Mouse (Mus musculus) embryo, embryonic 11.5 days (tissue): ENCODE data around the gene Egln3.

Experiments used
- DNase-seq: peaks from one replicate; pipeline ENCODE4 v3.0.0-alpha.2; 2012; ENCODE audit warnings: low read depth, low spot score

Egln3 gene

GRCm38 (mm10) chr12:54203656-54204045 is at the start of gene Egln3:
TSS of gene Egln3 (minus strand) at chr12:54203860.
- DNase-seq = peak; percentile 71

GRCm38 (mm10) chr12:54253449-54253848 is 49.8 kb upstream of the Egln3 start:
- no peak for DNase-seq

GRCm38 (mm10) chr12:54251942-54252400 is 48.3 kb upstream of the Egln3 start:
- no peak for DNase-seq

- no peak for DNase-seq
Measured at GRCm38 (mm10) chr12:54247835-54248234, 44.2 kb upstream of the Egln3 start.

GRCm38 (mm10) chr12:54243158-54243557 is 39.5 kb upstream of the Egln3 start:
- DNase-seq = no peak

GRCm38 (mm10) chr12:54241976-54242375 is 38.3 kb upstream of the Egln3 start:
- no peak for DNase-seq

GRCm38 (mm10) chr12:54233794-54234193 is 30.1 kb upstream of the Egln3 start:
- no peak for DNase-seq

- DNase-seq = no peak
Measured at GRCm38 (mm10) chr12:54232996-54233603, 29.4 kb upstream of the Egln3 start.

- no peak for DNase-seq
Measured at GRCm38 (mm10) chr12:54232456-54232855, 28.8 kb upstream of the Egln3 start.

- no peak for DNase-seq
Measured at GRCm38 (mm10) chr12:54227551-54227950, 23.9 kb upstream of the Egln3 start.

GRCm38 (mm10) chr12:54226341-54226740 is 22.7 kb upstream of the Egln3 start:
- no peak for DNase-seq

GRCm38 (mm10) chr12:54225610-54226009 is 21.9 kb upstream of the Egln3 start:
- DNase-seq = no peak

GRCm38 (mm10) chr12:54225090-54225489 is 21.4 kb upstream of the Egln3 start:
- no peak for DNase-seq

- no peak for DNase-seq
Measured at GRCm38 (mm10) chr12:54222036-54222760, 18.5 kb upstream of the Egln3 start.

GRCm38 (mm10) chr12:54216673-54217072 is 13.0 kb upstream of the Egln3 start:
- no peak for DNase-seq

GRCm38 (mm10) chr12:54214426-54214825 is 10.8 kb upstream of the Egln3 start:
- no peak for DNase-seq

GRCm38 (mm10) chr12:54213871-54214270 is 10.2 kb upstream of the Egln3 start:
- no peak for DNase-seq

GRCm38 (mm10) chr12:54213230-54213629 is 9.6 kb upstream of the Egln3 start:
- no peak for DNase-seq

GRCm38 (mm10) chr12:54209182-54209563 is 5.5 kb upstream of the Egln3 start:
- no peak for DNase-seq

- no peak for DNase-seq
Measured at GRCm38 (mm10) chr12:54208433-54209181, 4.9 kb upstream of the Egln3 start.

- DNase-seq = no peak
Measured at GRCm38 (mm10) chr12:54205731-54206130, 2.1 kb upstream of the Egln3 start.

- no peak for DNase-seq
Measured at GRCm38 (mm10) chr12:54205195-54205594, 1.5 kb upstream of the Egln3 start.
